Mouse (Mus musculus): Measurements from ENCODE around the gene Gpc4. TPM values are rescaled to one million over a fixed set of nuclear protein-coding genes. Genes with fewer than 3 reads are reported as not detected.
A peak's percentile ranks its signal among the peaks of the same experiment; 100 is the strongest.

Gene Gpc4
- polyA plus RNA-seq, 1 experiment from 2014 or later, result 86.5 TPM

DNA sequence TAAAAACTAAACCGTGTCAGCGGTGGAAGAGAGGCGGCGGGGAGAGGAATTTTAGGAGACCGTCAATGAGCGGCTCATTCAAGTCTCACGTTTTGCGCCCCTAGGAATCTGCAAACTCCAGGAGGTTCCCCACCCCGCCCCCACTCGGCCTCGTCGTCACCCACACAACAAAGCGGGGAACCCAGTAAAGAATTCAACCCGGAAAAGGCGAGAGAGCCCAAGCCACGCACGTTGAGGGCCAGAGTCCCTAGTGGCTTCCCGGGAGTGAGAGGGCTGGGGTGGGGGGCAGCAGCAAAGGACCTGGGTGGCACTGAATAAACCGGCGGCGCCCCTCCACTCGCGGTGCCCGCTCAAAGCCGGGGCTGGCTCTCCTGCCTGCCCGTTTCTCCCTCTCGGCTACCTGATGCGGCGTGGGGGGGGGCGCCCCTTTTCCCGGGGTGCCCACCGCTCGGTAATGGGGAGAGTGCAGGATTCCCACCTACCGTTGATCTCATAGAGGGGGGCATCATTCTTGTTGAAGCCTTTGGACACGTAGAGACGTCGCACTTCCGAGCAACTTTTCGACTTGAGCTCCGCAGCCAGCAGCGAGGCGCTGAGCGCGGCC lies 816 bp downstream of the Gpc4 start:
- H3K4me2 ChIP-seq (replicated peaks), result peak overlapping the region; percentile 51
- H3K9ac ChIP-seq, result peak overlapping the region; percentile 65
- H3K27ac ChIP-seq (replicated peaks), result peak overlapping the region; percentile 78
- H3K36me3 ChIP-seq, result no peaks in the 10 kb centered on the region
- H3K27me3 ChIP-seq, result peaks cover 3% of the 10 kb centered on the region; the same call in 1 of the 2 replicates
- WGBS, result 18% methylated on average over 42 of the region's 44 CpGs
- no peaks in the 10 kb centered on the region for H3K4me1 ChIP-seq
- no peaks in the 10 kb centered on the region for H3K9me3 ChIP-seq (replicated peaks)
- peak overlapping the region; percentile 60 for H3K4me3 ChIP-seq (replicated peaks)
- ATAC-seq (ENCODE audit: insufficient number of reproducible peaks, low FRiP score, low TSS enrichment, low read depth), result no peak

DNA sequence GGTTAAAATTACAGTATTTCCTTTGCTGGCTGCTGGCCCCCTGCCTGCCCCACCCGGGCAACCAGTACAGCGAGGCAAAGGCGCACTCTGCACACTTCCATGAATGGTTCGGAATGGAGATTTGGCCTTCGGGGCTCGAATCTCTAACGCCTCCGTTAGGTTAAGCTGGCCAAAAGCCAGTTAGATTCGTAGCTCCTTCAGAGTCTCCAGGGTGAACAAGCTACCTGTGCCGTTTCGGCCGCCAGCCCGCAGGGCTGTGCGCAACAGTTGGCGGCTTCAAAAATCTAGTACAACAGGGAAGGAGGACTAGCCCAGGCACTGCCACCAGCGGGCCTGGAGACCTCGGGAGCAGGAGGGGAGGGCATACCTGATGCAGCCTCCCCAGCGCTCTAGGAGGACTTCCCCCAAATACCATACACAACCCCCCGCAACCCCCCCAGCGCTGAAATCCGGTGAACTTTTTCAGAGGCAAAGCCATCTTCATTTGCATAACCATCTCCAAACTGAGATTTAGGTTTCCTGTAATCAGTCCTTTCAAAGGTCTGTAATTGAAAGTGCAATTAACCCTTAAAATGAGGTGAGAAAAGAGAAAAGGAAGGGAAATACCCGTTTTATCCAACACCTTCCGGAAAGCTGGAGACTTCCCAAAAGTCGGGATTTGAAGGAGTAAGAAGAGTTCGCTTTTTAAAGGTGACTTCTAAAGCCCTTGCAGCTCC lies 1.5 kb downstream of the Gpc4 start:
- H3K4me1 ChIP-seq, result no peaks in the 10 kb centered on the region
- H3K9ac ChIP-seq, result peak overlapping the region; percentile 65
- H3K9me3 ChIP-seq (replicated peaks), result no peaks in the 10 kb centered on the region
- peak overlapping the region; percentile 78; the same call in 1 of the 2 replicates for H3K27ac ChIP-seq (replicated peaks)
- no peaks in the 10 kb centered on the region for H3K36me3 ChIP-seq
- H3K4me2 ChIP-seq (replicated peaks), result peak overlapping the region; percentile 51
- no peak for ATAC-seq (ENCODE audit: insufficient number of reproducible peaks, low FRiP score, low TSS enrichment, low read depth)
- WGBS, result 22% methylated on average over 25 of the region's 25 CpGs
- H3K4me3 ChIP-seq (replicated peaks), result peak overlapping the region; percentile 60
- H3K27me3 ChIP-seq, result peaks cover 3% of the 10 kb centered on the region; the same call in 1 of the 2 replicates

DNA sequence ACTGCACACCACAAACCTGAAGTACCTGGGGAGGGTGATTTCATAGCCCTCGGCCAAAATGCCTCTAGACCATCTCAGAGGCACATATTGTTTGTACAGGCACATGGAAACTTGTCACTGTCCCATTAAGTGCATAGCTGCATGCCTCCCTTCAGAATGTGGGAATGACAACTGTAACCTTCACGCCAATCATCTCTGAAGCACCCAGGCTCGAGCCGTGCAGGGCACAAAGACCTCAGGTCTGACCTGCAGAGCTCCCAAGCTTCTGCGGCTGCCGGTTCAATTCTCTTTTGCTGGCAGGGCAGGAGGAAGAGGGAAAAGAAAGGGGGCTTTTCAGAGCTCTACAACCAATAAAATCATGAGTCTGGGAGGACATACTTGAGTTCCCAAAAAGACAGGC lies 2.3 kb downstream of the Gpc4 start:
- no peak overlapping the region for H3K27ac ChIP-seq (replicated peaks)
- no peak overlapping the region for H3K9ac ChIP-seq
- H3K9me3 ChIP-seq (replicated peaks), result no peaks in the 10 kb centered on the region
- 30% methylated on average over 6 of the region's 6 CpGs for WGBS
- peak overlapping the region; percentile 51 for H3K4me2 ChIP-seq (replicated peaks)
- peaks cover 3% of the 10 kb centered on the region; the same call in 1 of the 2 replicates for H3K27me3 ChIP-seq
- no peaks in the 10 kb centered on the region for H3K36me3 ChIP-seq
- ATAC-seq (ENCODE audit: insufficient number of reproducible peaks, low FRiP score, low TSS enrichment, low read depth), result no peak
- H3K4me1 ChIP-seq, result no peaks in the 10 kb centered on the region
- H3K4me3 ChIP-seq (replicated peaks), result peak overlapping the region; percentile 60

DNA sequence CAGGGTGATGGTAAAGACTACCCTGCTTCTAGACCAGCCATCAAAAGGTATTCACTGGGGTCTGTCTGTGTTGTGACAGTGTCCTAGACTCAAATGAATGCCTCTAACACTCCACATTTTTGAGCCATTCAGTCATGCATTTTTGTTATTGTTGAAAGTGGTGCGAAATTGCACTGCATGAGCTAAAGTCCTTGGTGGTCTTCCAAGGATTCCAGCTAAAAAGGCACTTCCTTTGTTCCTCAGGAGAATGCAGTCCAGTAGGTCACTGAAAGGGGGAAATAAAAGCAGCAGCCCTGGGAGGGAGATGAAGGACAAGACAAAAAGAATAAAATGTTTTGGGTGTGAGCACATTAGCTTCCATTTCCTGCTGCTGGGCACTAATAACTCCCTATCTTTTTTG lies 2.8 kb downstream of the Gpc4 start:
- Histone ChIP-seq H3K36me3 (no peaks in the 10 kb centered on the region), H3K27me3 (peaks cover 3% of the 10 kb centered on the region; the same call in 1 of the 2 replicates), H3K4me3 (replicated peaks) (peak overlapping the region; percentile 60), H3K4me2 (replicated peaks) (peak overlapping the region; percentile 51), H3K9me3 (replicated peaks) (no peaks in the 10 kb centered on the region), H3K27ac (replicated peaks) (no peak overlapping the region), H3K4me1 (no peaks in the 10 kb centered on the region), H3K9ac (no peak overlapping the region)
- no peak for ATAC-seq (ENCODE audit: insufficient number of reproducible peaks, low FRiP score, low TSS enrichment, low read depth)
- WGBS, result 58% methylated on average over 1 of the region's 1 CpGs

DNA sequence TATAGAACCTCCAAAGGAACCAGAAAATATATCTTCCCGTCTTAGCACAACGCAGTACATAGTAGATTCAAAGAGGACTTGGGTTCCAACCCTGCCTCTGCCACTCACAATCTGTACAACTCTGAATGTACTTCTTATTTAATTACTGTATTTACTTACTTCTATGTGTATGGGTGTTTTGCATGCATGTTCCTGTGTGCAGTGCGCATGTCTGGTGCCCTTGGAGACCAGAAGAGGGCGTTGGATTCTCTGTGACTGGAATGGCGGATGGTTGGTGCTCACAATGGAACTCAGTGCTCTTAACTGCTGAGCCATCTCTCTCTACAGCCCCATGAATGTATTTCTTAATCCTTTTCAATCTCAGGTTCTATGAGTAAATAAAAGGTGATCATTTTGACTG lies 5.4 kb downstream of the Gpc4 start:
- 79% methylated on average over 5 of the region's 5 CpGs for WGBS
- Histone ChIP-seq H3K4me1 (no peaks in the 10 kb centered on the region), H3K4me3 (replicated peaks) (no peak overlapping the region), H3K4me2 (replicated peaks) (no peak overlapping the region), H3K9me3 (replicated peaks) (no peaks in the 10 kb centered on the region), H3K36me3 (no peaks in the 10 kb centered on the region), H3K27ac (replicated peaks) (no peak overlapping the region), H3K27me3 (peaks cover 3% of the 10 kb centered on the region; the same call in 1 of the 2 replicates), H3K9ac (no peak overlapping the region)
- no peak for ATAC-seq (ENCODE audit: insufficient number of reproducible peaks, low FRiP score, low TSS enrichment, low read depth)

DNA sequence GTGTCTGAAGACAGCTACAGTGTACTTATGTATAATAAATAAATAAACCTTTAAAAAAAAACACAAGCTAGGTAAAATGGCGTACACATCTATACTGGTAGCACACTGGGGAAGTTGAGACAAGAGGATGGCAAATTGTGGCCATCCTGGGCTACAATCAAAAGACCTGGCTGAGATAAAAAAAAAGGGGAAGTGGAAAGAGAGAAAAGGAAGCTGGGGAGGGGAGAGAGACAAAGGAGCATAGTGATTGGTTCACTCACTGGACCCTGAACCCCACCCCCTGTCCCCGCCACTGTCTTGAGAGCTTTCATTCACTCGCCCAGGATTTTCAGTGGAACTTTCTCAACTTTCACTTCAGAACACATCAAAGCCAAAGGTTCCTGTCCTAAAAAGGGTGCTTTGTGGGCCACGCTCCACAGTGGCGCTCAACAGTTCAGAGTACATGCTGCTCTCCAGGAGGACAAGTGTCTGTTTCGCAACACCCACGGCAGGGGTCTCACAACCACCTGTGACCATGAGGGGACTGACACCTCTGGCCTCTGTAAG lies 9.6 kb downstream of the Gpc4 start:
- no peaks in the 10 kb centered on the region for H3K27me3 ChIP-seq
- no peaks in the 10 kb centered on the region for H3K36me3 ChIP-seq
- H3K9me3 ChIP-seq (replicated peaks), result no peaks in the 10 kb centered on the region
- no peak for ATAC-seq (ENCODE audit: insufficient number of reproducible peaks, low FRiP score, low TSS enrichment, low read depth)
- WGBS, result 83% methylated on average over 7 of the region's 7 CpGs
- H3K4me1 ChIP-seq, result no peaks in the 10 kb centered on the region
- no peak overlapping the region for H3K27ac ChIP-seq (replicated peaks)
- no peak overlapping the region for H3K4me2 ChIP-seq (replicated peaks)
- no peak overlapping the region for H3K9ac ChIP-seq
- H3K4me3 ChIP-seq (replicated peaks), result no peak overlapping the region

DNA sequence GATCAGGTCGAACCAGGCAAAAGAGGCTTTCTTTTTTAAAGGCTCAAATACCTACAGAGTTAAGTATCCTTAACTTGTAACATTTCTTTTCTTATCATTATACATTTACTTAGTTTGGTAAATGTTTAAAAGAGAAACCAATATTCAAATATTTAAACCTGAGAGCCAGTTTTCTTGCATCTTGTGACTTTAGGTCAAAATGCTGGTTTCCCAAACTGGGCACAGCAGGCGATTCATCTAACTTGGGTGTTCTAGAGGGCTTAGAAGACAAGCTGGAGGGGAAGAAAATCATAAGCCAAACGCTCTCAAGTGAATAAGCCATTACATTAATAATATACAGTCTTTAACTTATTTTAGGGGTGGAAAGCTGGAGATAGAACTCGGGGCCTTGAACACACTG lies 10.2 kb downstream of the Gpc4 start:
- no peaks in the 10 kb centered on the region for H3K4me1 ChIP-seq
- H3K9ac ChIP-seq, result no peak overlapping the region
- no peak overlapping the region for H3K27ac ChIP-seq (replicated peaks)
- H3K9me3 ChIP-seq (replicated peaks), result no peaks in the 10 kb centered on the region
- H3K4me3 ChIP-seq (replicated peaks), result no peak overlapping the region
- H3K27me3 ChIP-seq, result no peaks in the 10 kb centered on the region
- no peak for ATAC-seq (ENCODE audit: insufficient number of reproducible peaks, low FRiP score, low TSS enrichment, low read depth)
- H3K4me2 ChIP-seq (replicated peaks), result no peak overlapping the region
- no peaks in the 10 kb centered on the region for H3K36me3 ChIP-seq
- WGBS, result 91% methylated on average over 4 of the region's 4 CpGs

DNA sequence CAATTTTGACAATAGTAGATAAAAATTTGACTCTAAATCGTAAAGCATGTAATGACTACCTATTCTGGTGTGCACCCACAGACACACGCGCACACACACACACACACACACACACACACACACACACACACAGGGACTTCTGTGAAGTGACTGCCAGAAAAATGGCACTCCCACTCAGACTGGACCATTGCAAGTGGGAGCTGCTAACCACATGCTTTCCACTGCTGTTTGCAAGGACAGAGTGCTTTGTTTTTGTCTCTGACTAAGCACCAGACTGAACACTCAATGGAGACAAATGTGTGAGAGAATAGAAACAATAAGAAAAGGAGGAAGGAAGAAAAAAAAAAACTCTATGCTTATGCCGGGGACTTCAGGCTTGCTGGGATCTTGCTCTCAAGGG lies 11.6 kb downstream of the Gpc4 start:
- Histone ChIP-seq H3K4me3 (replicated peaks) (no peak overlapping the region), H3K9ac (no peak overlapping the region), H3K4me2 (replicated peaks) (no peak overlapping the region), H3K27ac (replicated peaks) (no peak overlapping the region), H3K4me1 (no peaks in the 10 kb centered on the region), H3K27me3 (no peaks in the 10 kb centered on the region), H3K36me3 (no peaks in the 10 kb centered on the region), H3K9me3 (replicated peaks) (no peaks in the 10 kb centered on the region)
- ATAC-seq (ENCODE audit: insufficient number of reproducible peaks, low FRiP score, low TSS enrichment, low read depth), result no peak
- 60% methylated on average over 4 of the region's 4 CpGs for WGBS

DNA sequence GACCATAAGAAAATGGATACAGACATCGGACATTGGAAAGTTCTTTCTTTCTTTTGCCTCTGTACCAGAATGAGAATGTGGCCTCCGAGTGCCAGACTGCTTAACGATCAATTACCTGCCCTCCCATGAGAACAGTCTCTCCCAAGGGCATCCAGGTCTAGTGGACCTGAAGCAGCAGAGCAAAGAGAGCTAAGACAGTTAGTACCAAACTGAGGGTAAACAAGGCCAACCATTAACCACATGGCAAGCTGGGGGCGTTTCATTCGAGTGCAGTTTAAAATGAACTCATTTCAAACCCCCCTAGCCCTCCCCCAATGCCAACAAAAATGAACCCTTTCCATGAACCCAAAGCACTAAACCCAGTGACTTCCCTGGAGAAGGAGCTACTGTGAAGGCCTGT lies 12.1 kb downstream of the Gpc4 start:
- Histone ChIP-seq H3K9me3 (replicated peaks) (no peaks in the 10 kb centered on the region), H3K4me3 (replicated peaks) (no peak overlapping the region), H3K27me3 (no peaks in the 10 kb centered on the region), H3K9ac (no peak overlapping the region), H3K27ac (replicated peaks) (no peak overlapping the region), H3K36me3 (no peaks in the 10 kb centered on the region), H3K4me2 (replicated peaks) (no peak overlapping the region), H3K4me1 (no peaks in the 10 kb centered on the region)
- ATAC-seq (ENCODE audit: insufficient number of reproducible peaks, low FRiP score, low TSS enrichment, low read depth), result no peak
- WGBS, result 72% methylated on average over 5 of the region's 5 CpGs

DNA sequence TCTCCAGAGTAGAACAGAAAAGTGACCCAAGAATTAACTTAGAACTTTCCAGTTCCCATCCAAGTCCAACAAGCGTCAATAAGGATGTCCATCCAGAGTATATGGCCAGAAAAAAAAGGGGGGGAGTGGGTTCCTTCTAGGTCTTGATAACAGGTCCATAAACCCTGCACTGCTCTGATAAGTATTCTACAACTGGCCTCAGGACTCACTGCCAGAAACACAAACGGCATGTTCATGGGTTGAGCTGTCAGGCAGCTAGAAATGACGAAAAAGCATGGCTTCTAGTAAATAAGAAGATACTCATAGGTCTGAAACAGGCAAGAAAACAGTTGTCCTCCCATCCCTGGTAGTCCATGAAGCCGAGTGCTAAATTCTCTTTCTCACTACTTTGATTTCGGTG lies 13.5 kb downstream of the Gpc4 start:
- Histone ChIP-seq H3K4me1 (no peaks in the 10 kb centered on the region), H3K9me3 (replicated peaks) (no peaks in the 10 kb centered on the region), H3K4me2 (replicated peaks) (no peak overlapping the region), H3K9ac (no peak overlapping the region), H3K36me3 (no peaks in the 10 kb centered on the region), H3K27me3 (no peaks in the 10 kb centered on the region), H3K27ac (replicated peaks) (no peak overlapping the region), H3K4me3 (replicated peaks) (no peak overlapping the region)
- WGBS, result 77% methylated on average over 5 of the region's 5 CpGs
- ATAC-seq (ENCODE audit: insufficient number of reproducible peaks, low FRiP score, low TSS enrichment, low read depth), result no peak

DNA sequence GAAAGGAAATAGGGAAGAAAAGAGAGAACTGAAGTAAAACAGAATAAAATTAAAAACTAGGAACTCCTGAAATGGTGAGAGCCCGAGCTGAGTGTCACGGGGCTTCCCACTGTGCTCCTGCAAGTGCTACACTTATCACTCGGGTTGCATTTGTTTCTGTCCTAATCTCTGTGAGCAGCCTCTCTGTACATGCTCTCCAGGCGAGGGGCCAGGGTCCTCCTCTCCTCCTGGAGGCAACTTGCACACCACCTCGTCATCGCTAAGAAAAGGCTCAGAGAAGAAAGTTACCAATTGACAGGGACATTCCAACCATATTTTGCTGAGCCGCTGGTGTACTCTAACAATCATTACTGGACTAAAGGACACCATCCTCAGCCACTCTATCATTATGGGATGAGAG lies 14.0 kb downstream of the Gpc4 start:
- no peak for ATAC-seq (ENCODE audit: insufficient number of reproducible peaks, low FRiP score, low TSS enrichment, low read depth)
- Histone ChIP-seq H3K27ac (replicated peaks) (no peak overlapping the region), H3K4me3 (replicated peaks) (no peak overlapping the region), H3K27me3 (no peaks in the 10 kb centered on the region), H3K36me3 (no peaks in the 10 kb centered on the region), H3K9me3 (replicated peaks) (no peaks in the 10 kb centered on the region), H3K4me1 (no peaks in the 10 kb centered on the region), H3K9ac (no peak overlapping the region), H3K4me2 (replicated peaks) (no peak overlapping the region)
- WGBS, result 72% methylated on average over 7 of the region's 7 CpGs
